Mouse (Mus musculus) spleen, adult 2 months (tissue): ENCODE measurements around the gene Fyn.

Experiments used
- CTCF ChIP-seq: fragments of 200-500 bp; IDR thresholded peaks from 2 replicates; pipeline ENCODE4 v1.5.1; 2011; ENCODE audit warnings: mild to moderate bottlenecking, inconsistent platforms; ENCODE audit not compliant: insufficient read depth, insufficient read length, insufficient replicate concordance; ENCODE audit errors: extremely low read depth
- POLR2A ChIP-seq: fragments of 200-500 bp; IDR thresholded peaks from 2 replicates; pipeline ENCODE4 v1.6.1; 2011; ENCODE audit warnings: low read depth, low read length, inconsistent platforms

- TF ChIP-seq CTCF (no peak), POLR2A (no peak)
Measured at GRCm38 (mm10) chr10:39451065-39451464, 82.4 kb downstream of the Fyn start.
